Mouse (Mus musculus) spleen, postnatal 10 days (tissue): ENCODE results near the gene Itpka.
"Not testable (repeated sequence)": the region's sequence is repeated elsewhere in the genome, so short reads cannot be mapped to it uniquely, and the experiment has no call there.

Source experiments
- DNase-seq, 2 experiments: peaks; one replicate each; pipeline ENCODE4 v3.0.0; 2021 to 2022; ENCODE audit warnings: low spot score in 2 of 2

Itpka gene

DNA sequence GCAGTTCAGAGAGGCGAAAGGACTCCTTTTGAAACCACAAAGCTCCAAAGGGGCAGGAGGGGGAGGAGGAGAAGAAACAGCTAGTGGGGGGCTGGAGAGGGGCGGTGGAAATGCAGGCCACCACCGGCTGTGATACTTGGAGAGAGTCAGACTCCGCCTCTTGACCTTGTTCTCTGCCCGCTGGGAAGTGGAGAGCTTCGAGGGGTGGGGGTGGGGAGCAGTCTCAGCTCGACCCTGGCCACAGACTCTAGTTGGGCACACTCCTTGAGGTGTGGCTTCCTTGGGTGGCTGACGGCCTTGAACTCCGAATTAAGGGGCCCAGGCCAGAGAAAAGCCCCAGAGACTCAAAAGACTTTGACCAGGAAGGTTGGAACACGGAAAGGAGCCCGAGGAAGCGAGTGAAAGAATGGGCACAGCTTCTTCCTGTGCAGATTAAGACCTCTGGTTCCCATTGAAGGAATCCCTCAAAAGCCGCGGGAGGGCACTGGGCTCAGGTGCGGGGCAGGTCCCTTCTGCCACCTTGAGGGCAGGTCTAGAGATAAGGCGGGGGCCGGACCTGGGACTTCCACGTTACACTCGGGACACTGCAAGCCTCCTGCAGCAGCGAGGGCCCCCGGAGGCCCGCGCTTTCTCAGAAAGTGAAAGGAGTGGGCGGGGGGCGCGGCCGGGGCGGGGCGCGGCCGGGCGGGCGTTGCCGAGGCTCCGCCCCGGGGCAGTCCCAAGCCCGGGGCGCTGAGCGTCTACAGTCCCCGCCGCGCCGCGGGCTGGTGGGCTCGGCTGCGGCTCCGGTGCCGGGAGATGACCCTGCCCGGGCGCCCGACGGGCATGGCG lies at the start of gene Itpka:
Gene Itpka (plus strand): TSS at position 757 of the 831 bp plus-strand sequence.
- peak; percentile 59 to 71 for DNase-seq

DNA sequence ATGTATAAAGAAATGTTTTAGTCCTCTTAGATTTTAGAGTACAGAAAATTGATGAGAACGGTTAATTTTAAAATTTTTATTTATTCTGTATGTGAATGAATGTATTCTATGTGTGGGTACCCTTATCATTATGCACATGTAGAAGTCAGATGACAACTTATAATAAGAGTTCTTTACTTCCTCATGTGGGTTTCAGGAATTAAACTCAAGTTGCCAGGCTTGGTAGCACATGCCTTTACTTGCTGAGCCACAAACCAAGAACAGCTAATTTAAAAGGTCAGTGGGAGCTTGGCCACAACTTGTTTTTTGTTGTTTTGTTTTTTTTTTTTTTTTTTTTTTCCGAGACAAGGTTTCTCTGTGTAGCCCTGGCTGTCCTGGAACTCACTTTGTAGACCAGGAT lies 47.3 kb upstream of the Itpka start:
- no peak for DNase-seq

DNA sequence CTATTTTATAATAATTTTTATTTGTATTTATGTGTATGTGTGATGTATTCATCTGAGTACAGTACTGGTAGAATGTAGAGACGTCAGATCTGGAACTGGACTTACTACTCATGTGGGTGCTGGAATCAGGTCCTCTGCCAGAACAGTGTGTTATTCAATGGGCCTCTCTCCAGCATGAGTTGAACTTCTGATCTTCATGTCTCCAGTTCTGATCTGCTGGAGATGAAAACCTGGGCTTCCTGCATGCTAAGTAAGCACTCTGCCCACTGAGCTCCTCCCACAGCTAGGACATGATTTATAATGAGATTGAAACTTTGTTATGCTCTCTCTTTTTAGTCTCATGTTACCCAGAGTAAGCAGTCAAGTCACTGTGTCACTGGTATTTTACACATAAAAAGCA lies 46.0 kb upstream of the Itpka start:
- no peak for DNase-seq

DNA sequence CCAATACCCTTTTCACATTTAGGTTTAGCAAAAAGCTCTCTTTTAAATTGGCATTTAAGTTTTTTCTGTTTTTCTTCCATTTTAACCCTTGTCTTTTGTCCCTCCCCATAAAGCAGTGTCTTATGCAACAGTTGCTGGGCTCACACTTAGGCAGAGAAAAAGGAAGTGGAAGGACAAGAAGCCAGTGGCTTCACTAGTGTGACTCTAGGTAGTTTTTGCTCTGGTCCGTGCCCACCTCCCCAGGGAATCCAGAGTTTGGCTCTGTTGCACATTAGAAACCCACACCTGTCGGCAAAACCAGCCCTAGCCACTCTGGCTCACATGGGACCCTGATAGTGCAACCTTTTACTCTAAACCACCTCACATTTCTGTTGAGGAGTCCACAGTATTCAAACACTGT lies 43.7 kb upstream of the Itpka start:
- DNase-seq: peak in 1 of 2 experiments; percentile 61

DNA sequence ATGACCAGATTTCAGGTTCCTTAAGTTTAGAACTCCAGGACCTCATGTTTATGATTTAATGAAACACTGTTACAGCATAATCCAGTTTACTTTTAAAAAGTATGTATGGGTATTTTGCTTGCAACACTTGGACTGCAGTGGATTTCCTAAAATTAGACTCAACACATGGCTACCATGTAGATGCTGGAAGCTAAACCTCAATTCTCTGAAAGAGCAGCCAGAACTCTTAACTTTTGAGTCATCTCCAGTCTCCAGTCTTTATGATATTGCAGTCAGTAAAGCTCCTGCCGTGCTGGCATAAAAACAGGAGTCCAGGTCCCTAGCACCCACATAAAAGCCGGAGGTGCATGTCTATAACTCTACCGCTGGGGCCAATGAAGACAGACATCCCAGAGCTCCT lies 42.2 kb upstream of the Itpka start:
- no peak for DNase-seq

DNA sequence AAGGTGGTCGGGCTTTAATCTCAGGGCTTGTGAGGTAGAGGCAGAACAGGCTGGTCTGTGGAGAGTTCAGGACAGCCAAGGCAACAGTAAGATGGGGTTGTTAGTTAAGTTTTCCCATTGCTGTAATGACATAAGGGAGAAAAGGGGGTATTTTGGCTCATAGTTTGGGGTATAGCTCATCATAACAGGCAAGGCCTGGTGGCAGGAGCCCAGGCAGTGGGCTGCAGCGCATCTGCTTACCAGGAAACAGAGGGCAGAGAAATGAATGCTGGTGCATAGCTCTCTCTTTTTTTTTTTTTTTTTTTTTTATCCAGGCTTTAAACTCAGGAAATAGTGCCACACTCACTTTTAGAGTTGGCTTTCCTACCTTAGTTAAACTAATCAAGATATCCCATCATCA lies 39.0 kb upstream of the Itpka start:
- no peak for DNase-seq

DNA sequence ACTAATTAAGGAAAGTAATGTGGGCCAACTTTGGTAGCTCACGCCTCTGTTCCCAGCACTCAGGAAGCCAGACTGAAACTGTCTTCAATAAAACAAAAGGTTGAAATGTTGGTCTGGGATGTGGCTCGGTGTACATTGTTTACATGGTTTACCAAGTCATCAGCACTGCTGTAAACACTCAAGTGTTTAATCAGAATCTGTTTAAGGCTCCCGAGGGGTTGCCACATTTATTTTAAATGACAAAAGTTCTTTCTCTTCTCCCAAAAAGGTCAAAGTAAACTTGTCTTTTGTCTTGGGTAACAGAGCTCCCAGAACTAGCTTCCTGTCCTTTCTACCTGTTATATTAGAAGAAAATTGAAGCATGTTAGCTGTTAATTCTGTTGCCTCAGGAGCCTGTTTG lies 34.5 kb upstream of the Itpka start:
- DNase-seq: no peak

DNA sequence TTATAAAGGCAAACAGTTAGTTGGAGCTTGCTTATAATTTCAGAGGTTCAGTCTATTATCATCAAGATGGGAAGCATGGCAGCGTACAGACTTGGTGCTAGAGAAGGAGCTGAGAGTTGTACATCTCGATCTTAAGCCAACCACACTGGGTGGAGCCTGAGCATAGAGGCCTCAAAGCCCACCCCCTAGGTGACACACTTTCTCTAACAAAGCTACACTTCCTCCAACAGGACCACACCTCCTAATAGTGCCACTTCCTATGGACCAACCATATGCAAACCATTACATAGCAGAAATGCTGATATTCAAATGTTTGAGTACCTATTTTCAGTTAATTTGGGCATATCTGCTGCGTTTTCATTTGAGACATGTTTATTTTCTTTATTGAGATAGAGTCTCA lies 32.1 kb upstream of the Itpka start:
- DNase-seq: no peak

DNA sequence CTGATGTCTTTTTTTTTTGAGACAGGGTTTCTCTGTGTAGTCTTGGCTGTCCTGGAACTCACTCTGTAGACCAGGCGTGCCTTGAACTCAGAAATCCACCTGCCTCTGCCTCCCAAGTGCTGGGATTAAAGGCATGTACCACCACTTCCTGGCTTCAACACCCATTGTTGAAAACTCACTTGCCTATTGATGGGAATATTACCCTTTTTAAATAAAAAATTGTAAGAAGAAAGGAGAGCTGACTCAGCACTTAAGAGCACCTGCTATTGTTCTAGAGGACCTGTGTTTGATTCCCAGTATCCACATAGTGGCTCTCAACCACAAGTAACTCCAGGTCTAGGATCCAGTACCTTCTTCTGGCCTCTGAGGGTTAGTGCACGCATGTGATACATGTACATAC lies 26.3 kb upstream of the Itpka start:
- not testable (repeated sequence) for DNase-seq

DNA sequence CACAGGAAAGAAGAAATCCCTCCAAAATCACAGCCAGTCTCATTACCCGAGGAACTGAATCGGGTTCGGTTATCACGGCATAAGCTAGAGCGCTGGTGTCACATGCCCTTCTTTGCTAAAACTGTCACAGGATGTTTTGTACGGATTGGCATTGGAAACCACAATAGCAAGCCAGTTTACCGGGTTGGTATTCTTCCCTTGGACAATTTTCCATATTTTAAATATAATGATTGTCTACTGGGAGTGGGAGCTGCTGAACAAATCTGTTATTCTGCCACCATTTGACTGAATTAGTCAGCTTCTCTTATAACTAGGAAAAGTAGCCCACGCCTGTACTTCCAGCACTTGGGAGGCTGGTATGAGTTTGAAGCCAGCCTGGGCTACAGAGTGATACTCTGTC lies 21.1 kb upstream of the Itpka start:
- no peak for DNase-seq

DNA sequence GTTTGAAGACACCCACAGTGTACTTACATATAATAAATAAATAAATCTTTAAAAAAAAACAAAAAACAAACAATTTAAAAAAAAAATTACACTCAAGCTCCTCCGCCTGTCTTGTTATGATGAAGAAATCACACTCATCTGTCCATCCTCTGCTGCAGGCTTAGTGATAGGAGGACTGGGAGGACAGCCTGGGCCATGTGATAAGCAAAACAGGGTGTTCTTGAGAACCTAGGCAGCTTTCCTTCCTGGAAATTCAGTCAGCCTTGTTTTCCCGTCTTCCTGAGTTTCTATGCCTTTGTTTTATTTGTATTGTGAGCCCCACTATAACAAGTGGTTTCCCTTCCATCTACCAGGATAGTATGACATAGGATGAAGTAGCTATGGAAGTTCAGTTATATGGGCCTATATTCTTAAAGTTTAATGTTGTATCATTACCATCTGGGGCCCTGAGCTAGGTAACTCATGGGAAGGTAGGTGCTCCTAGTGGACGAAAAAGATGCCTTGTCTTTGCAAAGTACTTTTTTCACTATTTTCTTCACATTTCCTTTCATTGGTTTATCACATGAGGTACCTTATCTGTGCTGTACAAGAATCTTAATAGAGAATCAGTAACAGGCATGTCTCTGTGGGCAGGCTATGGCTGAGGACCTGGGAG lies 14.2 kb upstream of the Itpka start:
- no peak for DNase-seq

DNA sequence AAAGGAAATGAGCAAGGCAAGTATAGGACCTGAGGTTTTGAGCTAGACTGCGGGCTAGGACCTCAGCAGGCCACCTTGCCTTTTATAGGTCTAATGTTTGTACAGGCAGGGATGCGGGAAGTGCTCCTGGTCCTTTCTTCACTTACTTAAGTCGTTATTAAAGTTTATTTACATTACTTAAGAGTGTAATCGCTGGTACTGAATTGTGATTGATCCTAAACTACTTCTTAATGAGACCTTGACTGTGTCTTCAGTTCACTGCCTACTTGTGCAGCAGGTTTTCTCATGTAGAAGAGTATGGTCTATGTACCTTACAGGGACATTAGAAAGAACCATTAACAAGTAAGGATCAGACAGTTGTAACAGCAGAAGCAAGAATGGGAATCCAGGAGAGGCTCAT lies 11.4 kb upstream of the Itpka start:
- DNase-seq: no peak

DNA sequence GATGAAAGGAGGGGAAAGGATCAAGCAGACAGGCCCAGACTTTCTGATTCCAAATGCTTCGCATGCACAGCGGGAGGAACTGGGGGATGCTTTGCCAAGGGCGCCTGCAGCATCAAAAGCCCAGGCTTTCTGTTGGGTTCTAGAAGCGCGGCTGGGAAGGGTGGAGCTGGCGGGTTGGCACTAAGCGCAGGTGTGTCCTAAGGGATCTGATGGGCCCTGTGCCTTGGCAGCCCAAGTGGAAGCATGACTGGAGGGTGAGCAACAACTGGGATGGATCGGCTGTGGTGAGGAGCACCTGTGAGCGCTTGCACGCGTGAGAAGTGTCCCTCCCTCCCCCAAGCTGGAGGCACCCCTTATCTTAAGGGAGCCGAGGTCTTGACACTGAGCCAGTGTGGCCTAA lies 5.0 kb upstream of the Itpka start:
- no peak for DNase-seq

DNA sequence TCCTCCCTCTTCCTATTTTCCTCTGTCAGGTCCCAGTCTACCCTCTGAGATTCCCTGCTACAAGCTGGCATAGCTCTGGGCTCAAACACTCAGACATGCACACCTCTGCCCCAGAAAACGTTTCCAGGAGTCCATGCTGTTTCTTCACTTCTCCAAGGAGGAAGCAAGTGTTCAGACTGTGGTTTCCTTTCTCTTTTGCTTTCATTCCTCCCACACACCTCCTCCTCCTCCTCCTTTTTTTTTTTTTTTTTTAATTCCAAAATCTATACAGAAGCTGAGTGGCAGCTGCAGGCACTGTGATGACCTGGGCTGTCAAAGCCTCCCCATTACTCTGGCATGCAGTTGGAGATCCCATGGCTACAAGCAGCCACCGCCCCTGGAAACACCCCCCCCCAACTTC lies 1.6 kb upstream of the Itpka start:
- no peak for DNase-seq

DNA sequence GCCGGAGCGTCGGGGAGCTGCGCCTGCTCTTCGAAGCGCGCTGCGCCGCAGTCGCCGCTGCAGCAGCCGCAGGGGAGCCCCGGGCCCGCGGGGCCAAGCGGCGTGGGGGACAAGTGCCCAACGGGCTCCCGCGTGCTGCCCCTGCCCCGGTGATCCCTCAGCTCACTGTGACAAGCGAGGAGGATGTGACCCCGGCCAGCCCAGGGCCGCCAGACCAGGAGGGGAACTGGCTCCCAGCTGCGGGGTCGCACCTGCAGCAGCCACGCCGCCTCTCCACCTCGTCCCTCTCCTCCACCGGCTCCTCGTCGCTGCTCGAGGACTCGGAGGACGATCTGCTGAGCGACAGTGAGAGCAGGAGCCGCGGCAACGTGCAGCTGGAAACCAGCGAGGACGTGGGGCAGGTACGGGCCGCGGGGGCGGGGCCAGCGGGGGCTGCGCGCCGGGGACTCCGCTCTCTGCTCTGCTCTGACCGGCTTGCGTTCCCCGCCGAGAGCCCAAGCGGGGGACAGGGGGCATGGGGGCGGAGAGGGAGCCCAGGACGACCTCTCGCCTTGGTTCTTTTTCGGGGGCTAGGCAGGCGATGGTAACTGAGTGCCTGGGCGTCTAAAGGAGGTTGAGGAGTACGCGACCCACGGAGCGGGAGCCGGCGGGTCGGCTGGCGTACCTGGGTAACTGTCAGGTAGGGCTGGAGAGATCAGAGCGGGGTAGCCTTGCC lies 481 bp downstream of the Itpka start:
- peak; percentile 48 to 67 for DNase-seq

DNA sequence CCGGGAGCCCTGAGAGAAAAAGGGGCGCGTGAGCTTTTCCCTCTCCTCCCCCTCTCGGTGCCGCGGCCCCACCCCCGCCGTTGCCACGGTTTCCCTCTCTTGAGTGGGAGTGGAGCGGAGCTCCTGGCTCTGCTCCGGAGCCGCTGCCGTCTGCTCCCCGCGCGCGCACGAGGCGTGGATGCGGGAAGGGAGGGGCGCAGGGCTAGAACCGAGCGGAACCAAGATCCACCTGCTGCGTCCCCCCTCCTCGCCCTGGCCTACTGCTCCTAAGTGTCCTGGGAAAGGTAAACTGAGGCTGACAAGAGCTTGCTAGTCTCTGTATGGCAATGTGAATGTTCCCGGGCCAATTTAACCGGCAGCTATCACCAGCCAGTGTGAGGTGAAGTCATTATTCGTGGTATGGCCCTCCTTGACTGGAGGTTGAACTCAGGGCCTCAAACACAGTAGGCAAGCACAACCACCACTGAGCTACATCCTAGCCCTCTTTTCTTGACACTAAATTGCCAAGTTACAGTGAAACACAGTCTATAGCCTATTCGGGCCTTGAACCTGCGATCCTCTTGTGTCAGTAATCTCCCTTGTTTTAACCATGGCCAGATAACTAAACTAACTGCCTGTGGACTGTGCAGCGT lies 1.2 kb downstream of the Itpka start:
- DNase-seq: peak in 1 of 2 experiments; percentile 20

DNA sequence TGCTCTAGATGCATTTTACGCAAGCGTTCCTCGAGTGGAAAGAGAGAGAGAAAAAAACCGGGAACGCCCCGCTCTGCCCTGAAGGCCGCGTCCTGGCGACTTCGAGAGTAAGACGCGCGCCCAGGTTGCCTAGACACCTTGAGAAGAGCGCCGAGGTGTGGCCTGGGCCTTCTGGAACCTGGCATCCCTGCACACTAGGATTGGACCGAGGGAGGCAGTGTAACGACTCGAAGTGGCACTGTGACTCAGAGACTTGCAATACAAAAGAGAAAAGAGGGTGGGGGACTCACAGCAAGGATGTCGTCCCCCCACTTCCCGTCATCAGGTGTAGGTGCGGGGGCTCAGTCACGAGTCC lies 1.6 kb downstream of the Itpka start:
- DNase-seq: no peak

DNA sequence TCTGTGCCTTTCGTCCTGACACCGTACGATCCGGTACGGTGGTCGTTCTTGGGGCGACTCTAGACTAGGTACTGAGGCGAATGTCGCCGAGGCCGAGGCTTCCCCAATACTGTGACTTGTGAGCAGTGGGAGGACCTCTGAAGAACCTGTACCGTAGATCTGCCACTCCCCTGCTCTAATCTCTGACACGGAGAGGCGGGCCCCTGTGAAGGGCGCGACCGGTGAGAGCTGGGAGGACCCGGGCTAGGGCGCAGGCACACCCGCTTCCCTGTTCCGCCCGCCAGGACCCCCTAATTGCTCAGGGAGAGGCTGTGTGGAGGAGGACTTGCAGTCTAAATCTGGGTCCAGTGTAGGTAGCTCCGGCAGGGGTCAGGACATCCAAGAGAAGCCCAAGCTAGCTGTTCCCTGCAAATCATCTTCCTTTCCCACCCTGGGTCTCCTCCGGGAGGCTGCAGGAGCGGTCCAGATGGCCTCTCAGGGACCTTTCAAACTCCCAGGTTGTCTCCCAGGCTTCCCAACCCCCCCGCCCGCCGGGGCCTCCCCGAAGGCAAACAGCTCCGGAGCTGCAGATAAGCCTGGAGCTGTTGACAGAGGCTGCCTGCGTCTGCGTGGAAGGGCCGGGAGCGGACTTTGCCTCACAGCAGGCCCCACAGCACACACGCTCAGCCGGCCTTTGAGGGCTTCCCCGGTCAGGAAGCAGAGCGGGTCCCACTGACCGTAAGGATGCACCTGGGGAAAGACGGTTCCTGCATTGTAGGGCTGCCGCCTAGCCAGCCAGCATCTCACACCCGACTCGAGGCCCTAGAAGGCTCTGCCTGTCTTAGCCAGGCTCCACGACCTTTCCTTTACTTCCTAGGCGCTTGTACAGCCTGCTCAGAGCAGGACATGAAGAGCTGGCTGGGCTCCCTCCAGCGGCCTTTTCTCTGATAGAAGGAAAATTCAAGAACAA lies 2.3 kb downstream of the Itpka start:
- peak; percentile 26 to 37 for DNase-seq

DNA sequence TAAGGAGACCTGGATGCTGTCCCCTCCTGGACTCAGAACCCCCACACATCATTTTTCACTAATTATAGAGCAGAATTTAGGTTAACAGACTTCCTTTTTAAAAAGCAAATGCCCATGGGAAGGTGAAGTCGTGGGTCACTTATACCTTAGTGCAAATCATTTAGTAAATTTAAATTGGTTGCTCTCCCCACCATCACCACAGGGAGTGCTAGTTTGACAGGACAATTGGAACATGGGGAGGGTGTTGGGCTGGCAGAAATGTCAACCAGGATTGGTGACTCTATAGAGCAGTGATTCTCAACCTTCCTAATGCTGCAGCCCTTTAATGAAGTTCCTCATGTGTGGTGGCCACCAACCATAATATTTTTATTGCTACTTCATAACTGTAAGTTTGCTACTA lies 3.1 kb downstream of the Itpka start:
- no peak for DNase-seq

DNA sequence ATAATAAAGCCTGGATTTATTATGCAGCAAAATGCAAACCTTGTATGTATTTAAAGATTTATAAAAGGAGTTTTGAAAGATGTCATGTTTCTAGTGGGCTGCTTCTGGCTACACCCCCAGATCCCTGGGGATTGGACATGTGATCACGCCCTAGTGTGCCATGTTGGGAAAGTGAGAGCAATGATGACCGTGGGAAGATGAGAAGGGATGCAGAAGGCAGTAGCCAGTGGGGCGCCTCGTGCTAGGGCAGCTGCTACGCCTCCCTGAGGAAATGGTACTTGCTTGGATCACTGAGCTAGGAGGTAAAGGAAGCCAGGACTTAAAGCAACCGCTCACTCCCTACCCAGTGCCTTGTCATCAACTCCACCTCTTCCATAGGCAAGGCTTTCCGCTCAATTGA lies 5.4 kb downstream of the Itpka start:
- no peak for DNase-seq

DNA sequence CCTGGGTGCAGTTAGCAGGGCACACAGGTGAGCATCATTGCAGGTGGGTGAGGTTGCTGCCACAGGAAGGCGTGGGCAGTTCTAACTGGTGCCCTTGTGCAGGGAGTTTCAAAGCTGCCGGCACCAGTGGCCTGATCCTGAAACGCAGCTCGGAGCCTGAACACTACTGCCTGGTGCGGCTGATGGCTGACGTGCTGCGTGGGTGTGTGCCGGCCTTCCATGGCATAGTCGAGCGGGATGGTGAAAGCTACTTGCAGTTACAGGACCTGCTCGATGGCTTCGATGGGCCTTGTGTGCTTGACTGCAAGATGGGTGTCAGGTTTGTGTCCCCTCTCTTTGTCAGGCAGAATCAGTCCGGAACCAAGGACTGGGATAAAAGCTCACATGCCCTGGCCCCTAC lies 7.1 kb downstream of the Itpka start:
- DNase-seq: no peak
